Mouse (Mus musculus) spleen, embryonic (tissue): ENCODE data around the gene Dhx32.

ENCODE experiments used
- CTCF ChIA-PET: fragments of 350-600 bp; sonication (Branson Sonifier 250); formaldehyde crosslinking; loops from one replicate; lab custom pipeline; 2022; lab: Charles Lee

Gene Dhx32

DNA sequence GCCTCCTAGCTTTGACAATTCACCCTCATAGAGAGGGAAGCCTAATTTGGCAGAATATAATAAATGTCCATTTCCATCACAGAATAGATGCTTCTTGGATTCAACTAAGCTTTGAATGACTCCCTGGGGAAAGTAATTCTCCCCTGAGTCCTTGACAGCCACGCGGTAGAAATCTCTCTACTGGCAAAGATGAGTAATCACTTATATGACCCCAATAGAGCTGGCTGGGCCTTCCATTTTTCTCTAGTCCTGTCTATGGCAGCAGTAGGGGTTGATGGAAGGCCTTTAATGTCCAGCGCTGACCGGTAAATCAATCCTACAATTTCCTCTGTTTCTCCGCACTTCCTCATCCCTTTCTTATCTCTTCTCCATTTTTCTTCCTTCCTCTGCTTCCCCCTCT is 7.3 kb downstream of the Dhx32 start:
- CTCF ChIA-PET: no interaction called here

DNA sequence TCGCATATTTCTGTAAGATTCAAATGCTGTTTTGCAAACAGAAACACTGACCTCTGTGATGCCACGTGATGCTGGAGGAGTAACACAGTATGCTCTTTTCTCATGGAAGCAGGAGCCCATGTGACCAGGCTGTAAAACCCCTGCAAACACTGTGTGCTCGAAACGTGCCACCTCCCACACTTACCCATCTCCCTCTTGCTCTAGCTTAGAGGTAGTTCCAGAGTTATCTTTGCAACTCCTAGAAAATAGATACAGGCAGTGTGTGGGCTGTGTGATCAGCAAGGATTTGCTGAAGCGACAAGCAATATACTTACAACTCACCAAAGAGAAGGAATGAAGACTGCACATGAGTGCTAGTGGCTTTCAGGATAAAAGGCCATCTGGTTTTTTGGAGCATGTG is 14.0 kb downstream of the Dhx32 start:
- CTCF ChIA-PET: no interaction called here

DNA sequence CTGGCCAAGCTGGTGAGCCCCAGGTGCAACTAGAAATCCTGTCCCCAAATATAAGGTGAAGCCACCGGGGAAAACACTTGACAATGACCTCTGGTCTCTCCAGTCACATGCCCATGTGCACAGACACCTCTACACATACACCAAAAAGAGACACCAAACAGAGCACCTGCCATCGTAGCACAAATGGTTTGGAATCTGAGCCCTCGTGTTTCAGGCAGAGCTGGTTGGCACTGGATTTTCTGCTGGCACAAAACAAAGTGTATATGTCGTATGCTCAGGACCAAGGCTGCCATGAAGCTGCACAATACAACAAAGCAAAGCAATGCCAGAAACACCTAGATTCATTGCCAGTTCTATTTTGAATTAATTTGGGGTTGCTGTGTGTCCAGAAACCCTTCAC is 14.5 kb downstream of the Dhx32 start:
- CTCF ChIA-PET: no interaction called here

DNA sequence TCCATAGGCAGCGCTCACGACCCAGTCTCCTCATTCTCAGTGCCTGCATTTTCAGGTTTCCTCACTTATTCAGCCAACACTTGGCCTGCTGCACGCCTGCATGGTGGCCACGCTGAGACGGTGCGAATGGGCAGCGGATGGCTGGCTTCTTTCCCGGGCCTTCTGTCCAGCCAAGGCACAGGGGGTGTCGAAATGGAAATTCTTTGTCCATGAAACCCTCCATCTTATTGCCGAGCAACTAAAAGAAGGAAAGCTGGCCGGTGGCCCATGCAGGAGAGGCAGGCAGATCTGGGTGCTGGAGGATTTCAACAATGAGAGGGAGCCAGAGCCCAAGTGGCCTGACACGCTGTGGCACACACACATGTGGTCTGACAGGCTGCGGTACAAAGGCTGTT is 16.7 kb downstream of the Dhx32 start:
- CTCF ChIA-PET: no interaction called here

DNA sequence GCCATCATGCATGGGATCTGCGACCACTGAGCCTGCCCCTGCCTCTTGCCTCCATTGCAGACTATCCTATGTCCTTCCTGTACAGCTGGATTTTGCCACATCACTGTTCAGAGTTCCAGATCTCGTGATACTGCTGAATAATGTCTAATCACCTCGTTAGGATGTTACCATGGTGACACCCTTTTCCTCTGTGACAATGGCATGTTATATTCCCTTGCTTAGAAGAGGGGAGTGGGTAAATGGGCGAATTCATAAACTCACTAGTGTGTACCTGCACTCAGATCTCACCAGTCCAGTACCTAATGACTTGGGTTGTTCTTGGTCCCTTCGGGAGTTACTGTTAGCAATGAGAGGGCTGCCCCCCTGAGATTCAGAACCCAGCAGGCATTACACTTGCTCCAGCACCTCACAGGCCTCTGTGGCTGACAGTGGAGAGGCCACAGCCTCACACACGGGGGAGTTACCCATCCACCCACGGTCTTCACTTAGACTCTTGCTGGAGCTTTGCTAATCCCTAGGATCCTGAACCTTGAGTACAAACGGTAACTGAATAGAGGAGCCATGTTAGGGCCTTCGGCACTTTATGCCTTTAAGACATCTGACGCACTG is 17.2 kb downstream of the Dhx32 start:
- CTCF ChIA-PET: no interaction called here

DNA sequence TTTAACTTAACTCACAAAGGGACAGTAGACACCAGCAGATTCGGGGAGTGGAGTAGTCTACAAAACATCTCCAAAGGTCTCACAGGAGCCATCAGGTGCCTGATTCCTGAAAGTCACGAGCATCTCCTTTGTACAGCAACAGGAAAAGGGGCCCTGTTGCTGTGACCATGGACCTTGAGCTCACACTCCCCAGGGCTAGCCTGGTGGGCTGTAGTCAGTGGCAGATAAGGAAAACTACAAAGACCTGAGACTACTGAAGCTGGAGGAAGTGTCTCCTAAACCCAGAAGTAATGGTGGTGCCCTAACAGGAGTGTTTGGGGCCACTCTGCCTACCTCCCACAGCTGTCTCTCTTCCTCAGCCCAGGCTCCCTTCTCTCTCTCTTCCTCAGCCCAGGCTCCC is 18.1 kb downstream of the Dhx32 start:
- CTCF ChIA-PET: interaction anchor here (0.7 kb wide), 1 partner anchor 11 kb away, joined by 5 read pairs; no protein-coding TSS in a partner anchor

DNA sequence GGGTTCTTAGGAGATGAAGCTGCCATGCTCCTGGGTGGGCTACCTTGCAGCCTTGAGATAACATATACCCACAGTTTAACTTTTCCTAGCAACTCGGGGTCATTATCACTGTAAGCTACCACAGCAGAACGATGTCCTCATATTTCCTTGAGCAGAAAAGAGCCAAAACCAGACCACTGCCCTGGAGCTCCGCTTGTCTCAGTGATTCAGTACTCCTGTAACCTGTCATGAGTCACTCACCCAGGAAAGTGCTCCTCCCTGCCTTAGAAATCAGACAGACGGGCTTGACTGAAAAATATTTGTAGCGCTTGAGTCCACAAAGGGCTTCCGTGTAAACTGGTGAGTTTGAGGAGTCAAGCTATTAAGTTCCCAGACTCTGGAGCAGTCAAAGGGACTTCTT is 19.8 kb downstream of the Dhx32 start:
- CTCF ChIA-PET: no interaction called here

DNA sequence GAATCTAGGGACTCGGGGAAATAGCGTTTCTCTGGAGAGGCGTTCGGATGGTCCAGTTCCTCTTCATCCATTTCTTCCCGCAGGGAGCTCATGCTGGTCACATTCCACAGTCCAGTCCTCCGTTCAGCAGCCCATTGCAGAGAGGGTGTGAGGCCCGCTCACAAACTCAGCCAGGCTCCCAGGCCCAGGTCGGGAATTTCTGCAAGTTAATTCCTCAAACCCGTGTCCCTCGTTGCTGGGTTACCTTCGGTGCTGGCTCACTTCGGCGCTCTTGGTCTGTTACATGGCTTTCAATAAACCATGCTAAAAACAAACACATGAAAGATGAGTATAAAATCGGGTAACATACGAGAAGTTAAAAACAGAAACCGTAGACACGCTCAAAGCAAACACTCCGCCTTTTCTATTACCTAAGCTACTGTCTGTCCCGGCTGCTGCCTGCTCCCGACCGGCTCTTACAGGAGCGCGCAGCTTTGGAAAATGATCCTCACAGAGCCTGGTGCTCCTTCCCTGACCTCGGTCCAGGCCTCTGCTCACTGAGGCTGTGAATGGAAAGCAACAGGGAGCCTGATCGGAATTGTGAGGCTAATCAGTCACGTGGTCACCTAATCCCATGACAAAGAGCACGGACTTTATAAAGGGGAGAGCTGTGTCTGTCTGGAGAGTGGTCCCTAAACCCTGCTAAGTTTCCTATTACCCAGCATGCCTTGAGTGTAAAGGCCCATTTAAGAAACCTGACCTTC is 22.7 kb downstream of the Dhx32 start:
- CTCF ChIA-PET: interaction anchor here (0.6 kb wide), 1 partner anchor 24 kb away, joined by 16 read pairs; no protein-coding TSS in a partner anchor

DNA sequence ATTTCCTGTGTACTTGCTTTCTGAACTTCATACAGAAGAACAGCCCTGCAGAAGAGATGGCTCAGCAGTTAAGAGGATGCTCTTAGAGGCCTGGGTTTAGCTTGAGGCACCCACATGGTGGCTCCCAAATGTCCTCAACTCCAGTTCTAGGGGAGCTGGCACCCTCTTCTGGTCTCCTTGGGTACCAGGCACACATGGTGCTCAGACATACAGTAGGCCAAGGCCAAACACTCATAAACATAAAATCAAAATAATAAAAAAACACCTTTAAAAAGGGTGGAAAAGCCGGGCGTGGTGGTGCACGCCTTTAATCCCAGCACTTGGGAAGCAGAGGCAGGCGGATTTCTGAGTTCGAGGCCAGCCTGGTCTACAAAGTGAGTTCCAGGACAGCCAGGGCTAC is 23.8 kb downstream of the Dhx32 start:
- CTCF ChIA-PET: no interaction called here

DNA sequence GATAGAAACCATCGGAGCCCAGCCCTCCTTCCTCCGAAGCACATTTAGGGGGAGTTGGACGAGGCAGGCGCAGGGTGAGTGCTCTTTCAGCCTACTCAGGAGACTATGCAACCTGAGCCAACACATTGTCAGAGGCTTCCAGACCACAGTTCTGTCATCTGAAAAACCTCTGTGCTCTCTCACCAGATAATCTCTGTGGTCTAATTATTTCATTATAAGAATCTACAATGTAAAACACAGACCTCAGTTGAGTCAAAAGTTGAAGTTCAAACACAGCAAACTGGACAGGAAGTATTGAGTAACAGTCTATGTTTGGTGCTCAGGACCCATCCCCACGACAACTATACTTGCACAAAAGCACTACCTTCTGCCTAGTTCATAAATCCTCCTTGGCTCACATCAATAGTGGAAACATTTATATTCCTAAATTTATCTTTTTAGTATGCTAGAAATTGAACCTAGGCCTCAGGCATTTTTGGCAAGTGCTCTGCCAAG is 24.5 kb downstream of the Dhx32 start:
- CTCF ChIA-PET: no interaction called here

DNA sequence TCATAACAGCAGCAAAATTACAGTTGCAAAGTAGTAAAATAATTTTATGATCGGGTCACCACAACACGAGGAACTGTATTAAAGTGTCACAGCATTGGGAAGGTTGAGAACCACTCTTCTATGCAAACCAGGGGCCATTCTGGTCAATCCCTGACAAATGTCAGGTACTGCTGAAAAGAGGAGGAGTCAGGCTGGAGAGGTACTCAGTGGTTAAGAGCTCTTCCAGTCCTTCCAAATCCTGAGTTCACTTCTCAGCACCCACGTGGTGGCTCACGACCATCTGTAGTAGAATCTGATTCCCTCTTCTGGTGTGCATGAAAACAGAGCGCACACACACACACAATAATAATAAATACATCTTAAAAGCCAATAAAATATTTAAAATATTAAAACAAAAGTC is 31.4 kb downstream of the Dhx32 start:
- CTCF ChIA-PET: no interaction called here

DNA sequence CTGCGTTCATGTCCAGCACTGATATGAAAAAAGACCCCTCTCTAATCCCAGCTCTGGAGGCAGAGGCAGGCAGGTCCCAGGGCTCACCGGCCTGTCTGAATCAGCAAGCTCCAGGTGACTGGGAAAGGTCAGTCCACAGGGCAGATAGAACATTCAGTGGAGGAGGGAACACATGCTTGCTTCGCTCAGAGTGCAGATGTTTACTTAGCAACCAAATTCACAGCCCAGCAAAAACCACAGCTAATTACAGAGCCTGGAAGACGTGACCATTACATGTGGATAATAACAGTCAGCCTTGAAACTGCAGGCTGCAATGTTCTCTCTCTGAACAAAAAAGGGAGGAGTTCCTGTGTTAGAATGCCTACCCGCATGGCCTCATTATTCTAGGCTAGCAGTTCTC is 31.9 kb downstream of the Dhx32 start:
- CTCF ChIA-PET: no interaction called here

DNA sequence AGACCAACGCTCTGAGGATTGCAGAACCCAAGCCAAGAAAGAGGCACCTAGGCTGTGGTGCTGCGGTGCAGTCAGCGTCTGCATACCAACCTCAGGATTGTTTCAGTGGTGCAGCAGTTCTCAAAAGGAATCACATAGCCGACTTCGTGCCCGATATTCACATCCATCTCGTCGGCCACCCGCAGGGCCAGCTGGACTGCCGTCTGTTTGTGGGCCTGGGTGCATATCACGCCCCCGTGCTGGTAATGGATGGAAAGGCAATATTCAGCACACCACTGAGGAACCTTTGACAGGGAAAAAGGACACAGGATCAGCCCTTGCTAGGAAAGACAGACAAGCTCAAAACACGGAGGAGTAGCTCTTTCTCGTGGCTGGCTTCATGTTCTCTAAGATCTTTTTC is 33.8 kb downstream of the Dhx32 start:
- CTCF ChIA-PET: no interaction called here

DNA sequence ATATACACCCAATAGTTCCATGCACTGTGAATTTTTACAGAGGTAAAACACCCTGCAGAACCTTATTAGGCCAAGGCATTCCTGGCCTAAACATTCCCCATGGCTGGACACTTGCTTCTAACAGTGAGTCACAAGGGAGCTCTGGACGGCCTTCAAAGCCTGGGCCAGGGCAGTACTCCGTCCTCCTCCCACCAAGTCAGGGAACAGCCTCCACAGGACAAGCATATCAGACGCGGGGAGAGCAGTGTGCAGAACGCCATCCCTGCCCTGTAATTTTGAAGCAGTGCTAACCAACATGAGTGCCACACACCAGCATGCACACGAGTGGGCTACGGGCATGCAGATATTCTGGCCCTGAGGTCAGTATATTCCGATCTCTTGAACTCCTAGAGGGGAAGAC is 35.2 kb downstream of the Dhx32 start:
- CTCF ChIA-PET: no interaction called here

DNA sequence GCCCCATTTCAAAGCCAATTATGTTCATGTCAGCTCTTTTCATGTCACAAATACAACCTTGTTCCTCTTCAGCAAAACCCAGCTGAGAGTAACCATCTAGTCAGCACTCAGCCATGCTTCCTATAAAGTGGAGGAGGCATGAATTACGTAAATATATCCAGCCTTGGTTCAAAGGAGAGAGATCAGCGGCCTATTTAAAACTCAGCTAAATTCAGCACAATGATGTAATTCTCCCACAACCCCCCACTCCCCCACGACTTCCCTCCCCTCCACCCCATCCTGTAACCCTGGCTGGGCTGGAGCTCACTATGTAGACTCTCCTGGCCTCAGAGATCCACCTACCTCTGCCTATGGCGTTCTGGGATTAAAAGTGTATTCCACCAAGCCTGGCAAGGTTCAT is 37.8 kb downstream of the Dhx32 start:
- CTCF ChIA-PET: no interaction called here

DNA sequence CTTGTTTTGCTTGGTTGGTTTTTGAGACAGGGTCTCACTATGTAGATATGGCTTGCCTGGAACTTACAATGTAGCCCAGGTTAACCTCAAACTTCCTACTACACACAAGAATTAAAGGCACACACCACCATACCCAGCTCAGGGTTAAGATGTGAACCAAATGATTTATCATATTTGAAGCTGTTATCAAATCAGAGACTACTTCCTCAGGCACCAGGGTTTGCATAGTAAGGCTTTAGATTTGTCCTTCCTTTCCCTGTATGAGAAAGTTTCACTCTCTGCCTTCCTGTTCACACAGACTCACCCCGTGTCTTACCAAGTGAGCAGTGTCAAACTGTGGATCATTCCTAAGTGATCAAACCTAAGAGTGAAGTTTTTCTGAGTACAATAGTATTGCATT is 38.3 kb downstream of the Dhx32 start:
- CTCF ChIA-PET: no interaction called here

DNA sequence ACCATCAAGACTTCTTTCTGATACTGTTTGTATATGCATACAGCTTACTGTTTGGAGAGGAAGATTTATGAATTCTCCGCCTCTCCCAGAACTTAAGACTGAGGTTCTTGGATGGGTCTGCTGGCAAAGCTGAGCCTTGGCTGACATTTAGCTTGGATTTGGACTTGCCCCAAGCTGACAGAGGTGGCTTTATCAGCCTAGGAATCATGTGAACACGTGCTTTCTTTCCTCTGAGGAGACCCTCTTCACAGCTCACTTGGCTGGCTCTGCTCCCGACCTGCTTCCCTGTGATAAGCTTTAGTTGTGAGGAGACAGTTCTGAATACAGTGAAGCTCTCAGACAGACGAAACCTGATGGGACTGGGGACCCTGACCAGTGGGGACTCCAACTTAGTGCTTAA is 38.9 kb downstream of the Dhx32 start:
- CTCF ChIA-PET: no interaction called here

DNA sequence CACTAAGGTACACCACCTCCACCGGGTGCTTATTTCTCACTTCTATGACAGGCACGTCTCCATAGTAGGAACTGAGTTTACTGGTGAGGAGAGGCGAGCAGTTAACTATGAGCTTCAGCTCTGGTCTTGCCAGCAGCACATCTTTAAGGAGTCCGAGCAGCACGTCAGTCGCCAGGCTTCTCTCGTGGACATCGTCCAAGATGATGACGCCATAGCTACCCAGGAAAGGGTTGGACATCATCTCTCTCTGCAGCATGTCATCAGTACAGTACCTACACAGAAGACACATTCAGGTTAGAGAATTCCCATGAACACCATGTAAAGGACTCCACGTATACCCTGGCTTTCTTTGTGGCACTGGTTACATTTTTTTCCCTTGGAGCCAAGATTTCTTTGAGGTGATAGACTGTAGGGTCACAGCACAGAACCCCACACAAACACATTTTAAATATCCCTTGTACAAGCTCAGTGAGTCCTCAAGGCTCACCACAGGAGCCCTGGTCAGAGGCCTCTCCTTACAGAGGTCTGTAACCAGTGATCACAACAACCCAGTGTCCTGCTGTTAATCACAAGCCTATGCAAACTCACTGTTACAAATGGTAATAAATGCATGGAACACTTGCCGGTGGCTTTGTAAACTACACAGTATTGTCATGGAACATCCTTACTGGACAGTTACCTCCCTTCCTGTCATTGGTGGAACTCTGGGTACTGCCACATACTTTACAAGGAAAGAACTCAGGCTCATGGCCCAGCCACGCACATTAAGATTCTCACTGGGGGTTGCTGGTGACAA is 39.8 kb downstream of the Dhx32 start:
- CTCF ChIA-PET: no interaction called here

DNA sequence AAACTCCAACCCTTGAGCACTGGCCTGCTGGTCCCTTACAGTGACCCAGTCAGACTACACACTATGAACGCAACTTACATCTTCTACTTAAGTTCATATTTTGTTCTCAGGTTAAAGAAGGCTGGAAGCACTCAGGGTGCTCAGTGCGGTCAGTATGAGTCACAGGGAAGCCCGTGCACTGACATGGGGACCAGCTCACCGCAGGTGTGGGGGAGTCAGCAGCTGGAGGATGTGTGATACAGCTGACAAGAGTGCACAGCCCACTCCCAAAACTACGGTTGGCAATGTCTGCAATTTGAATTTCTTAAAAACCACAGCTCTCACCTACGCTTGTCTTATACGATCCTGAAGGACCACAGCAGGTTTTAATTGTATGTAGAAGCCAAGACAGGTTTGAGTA is 42.0 kb downstream of the Dhx32 start:
- CTCF ChIA-PET: no interaction called here

DNA sequence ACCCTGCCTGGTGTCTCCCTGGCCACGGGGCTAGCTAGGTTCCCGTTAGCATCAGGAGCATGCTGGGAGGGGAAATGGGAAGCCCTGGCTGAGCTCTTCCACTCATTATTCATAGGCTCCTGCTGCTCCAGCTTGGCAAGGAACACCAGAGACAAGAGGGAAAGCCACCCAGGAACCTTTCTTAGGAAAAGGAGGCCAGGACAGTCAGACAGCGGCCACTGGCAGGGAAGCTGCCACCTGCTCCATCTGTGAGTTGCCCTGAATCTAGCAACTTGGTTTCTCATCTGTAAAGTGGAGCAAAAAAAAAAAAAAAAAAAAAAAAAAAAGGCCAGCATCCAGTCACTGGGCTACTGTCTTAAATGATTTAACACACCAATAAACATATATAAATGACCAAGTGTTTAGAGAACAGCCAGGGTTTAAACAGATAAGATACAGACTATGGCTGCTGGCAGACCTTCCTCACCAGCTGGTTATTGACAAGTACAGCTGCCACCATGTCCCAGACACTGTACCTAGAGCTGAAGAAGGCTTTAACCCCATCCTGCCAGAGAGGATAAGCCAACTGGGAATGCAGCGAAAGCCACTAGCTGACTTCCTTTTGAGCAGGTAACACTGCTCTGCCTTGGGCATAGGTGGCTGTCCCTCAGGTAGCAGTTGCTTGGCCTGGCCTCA is 50.4 kb downstream of the Dhx32 start:
- CTCF ChIA-PET: no interaction called here

DNA sequence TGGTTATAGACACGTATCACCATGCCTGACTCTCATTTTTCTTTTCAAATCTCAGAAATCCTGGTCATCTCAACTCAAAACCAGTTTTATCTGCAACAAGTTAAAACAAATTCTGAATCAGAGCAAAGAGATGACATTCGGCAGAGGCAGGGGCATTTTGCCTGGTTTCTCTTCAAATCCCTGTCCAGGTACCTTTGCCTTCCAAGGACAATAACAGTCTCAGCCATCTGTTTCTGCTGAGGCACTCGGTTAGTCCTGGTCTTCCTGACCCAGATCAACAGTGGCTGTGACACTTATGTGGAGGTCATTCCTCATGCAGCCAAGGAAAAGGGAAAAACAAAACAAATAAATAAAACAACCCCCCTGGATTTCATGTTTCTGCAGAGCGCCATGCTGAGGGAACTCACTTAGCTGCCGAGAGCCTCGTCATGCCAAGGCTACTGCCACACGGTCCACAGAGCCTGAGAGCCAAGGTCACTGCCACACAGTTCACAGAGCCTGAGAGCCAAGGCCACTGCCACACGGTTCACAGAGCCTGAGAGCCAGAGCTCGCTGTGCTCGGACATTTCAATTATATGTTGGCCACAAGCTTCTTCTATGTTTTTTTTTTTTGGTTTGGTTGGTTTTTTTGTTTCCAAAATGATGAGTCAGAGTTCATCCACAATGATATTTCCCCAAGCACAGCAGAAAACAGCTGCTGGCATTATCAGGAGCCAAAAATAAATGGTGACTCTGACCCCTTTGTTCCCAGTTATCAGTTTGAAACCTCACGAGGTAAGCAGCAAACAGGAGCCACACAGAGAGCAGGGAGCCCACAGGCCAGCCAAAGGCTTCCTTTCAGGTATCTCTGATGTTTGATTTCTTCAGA is 52.0 kb downstream of the Dhx32 start:
- CTCF ChIA-PET: interaction anchor here (0.8 kb wide), 1 partner anchor 922 kb away, joined by 5 read pairs; no protein-coding TSS in a partner anchor
